Mouse (Mus musculus) heart, adult 9 months (tissue): ENCODE measurements around the gene Lrrc55.

Source experiments
- DNase-seq, 2 experiments: peaks; one replicate each; pipeline ENCODE4 v3.0.0; 2022; ENCODE audit warnings: low spot score in 2 of 2

Gene Lrrc55

GRCm38 (mm10) chr2:85135099-85135498, 61.9 kb downstream of the Lrrc55 start:
- DNase-seq: peak in 1 of 2 experiments; percentile 55

GRCm38 (mm10) chr2:85132204-85132603, 64.8 kb downstream of the Lrrc55 start:
- no peak for DNase-seq

GRCm38 (mm10) chr2:85131724-85132123, 65.3 kb downstream of the Lrrc55 start:
- peak in 1 of 2 experiments; percentile 70 for DNase-seq

GRCm38 (mm10) chr2:85131226-85131625, 65.8 kb downstream of the Lrrc55 start:
- no peak for DNase-seq

- peak; percentile 64 to 90 for DNase-seq
Observed at GRCm38 (mm10) chr2:85129496-85129971, 67.5 kb downstream of the Lrrc55 start.

- peak; percentile 63 to 69 for DNase-seq
Observed at GRCm38 (mm10) chr2:85123869-85124535, 73.0 kb downstream of the Lrrc55 start.

- DNase-seq: peak in 1 of 2 experiments; percentile 44
Observed at GRCm38 (mm10) chr2:85123187-85123868, 73.7 kb downstream of the Lrrc55 start.
